Mouse (Mus musculus): ENCODE results near the gene Shkbp1.

Shkbp1 gene

DNA sequence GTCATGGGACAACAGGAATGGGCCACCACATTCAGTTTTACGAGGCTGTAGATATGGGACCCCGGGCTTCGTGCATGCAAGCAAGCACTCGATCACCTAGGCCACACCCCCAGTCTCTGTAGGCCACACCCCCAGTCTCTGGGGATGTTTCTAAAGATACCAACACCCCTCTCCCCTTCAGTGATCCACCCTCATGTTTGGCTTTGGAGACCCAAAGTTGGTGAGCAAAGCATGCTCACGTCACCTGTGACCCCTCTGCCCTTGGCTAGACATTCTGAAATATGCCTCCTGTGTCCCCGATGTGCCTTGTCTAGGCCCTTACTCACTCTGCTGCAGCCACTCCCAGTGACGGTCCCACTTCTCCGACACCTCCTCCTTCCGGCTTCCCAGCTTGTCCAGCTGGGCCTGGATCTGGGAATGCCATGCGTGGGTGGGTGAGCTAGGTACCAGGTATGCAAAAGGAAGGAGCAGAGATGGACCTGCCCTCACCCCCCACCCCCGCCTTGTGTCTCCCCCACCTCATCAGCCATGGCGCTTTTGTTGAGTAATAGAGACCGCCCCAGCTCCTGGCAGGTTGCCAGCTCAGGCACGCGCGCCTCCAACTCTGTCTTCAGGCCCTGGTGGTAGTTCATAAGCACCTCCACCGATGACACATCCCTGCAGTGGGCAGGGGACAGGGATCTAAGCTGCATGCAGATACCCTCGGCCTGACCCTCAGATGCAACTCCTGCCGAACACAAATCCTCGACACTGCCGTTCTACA, 10.4 kb upstream of the Shkbp1 start:
- peak; percentile 90 for DNase-seq (ENCODE audit: low read depth, low spot score)

DNA sequence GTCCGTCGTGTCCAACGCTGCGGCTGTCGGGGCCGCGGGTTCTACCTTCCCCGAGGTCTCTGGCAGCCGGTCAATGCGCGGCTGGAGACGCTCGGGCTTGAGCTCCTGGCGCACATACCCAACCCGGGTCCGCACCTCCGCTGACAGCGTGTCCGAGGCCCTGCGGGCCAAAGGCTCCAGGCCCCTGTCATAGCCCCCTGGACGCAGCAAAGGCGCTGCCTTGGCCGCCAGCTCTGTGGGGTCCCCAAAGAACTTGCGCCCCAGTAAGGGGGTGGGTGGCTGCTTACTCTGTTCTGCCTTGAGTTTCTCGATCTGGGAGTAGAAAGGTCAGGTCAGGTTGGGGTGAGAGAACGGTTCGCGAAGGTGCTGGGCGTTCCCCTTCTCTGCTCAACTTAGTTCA, 8.6 kb upstream of the Shkbp1 start:
- DNase-seq (ENCODE audit: low read depth, low spot score): no peak

DNA sequence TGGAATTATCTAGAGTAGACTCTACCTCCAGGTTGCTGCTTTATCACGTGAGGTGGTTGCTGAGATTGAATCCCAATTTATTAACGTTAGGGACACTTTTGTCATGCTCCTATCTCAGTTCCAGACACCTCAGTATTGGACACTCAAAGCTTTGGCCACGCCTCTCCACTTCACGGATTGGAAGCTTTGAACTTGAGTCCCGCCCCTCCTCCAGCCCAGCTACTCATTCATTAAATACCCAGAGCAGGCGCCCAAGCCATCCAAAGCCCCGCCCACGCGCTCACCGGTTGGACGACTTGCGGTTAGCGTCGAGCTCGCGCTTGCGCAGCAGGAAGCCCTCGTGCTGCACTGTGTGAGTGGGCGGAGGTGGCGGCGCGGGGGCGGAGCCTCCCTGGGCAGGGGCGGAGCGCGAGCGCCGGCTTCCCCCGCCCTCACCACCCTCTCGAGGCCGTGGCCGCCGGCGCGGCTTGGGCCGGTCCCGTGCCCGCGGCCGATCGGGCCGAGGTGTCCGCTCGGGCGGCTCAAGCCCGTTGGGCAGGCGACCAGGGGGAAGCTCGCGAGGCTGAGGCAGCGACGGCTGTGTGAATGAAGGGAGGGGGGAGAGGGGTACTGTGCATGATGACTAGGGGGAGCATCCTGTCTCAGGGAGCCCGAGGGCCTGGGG, 5.6 kb upstream of the Shkbp1 start:
- peak; percentile 100 for DNase-seq (ENCODE audit: low read depth, low spot score)

DNA sequence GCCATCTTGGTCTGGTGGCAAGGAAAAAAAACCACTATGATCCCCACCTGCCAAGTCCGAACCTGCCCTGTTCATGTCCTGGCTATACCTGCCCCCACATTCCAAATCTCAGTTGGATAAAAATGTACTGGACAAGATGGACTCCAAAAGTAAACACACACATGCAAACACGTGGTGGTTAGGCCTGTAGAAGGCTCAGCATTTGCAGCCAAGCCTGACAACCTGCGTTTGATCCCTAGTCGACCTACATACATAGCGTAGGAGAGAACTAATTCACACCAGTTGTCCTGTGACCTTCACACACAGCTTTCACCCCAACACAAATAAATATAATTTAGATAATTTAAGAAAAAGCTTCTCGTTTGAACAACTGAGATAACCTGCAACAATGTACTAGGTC, 4.9 kb upstream of the Shkbp1 start:
- peak; percentile 54 for DNase-seq (ENCODE audit: low read depth, low spot score)

DNA sequence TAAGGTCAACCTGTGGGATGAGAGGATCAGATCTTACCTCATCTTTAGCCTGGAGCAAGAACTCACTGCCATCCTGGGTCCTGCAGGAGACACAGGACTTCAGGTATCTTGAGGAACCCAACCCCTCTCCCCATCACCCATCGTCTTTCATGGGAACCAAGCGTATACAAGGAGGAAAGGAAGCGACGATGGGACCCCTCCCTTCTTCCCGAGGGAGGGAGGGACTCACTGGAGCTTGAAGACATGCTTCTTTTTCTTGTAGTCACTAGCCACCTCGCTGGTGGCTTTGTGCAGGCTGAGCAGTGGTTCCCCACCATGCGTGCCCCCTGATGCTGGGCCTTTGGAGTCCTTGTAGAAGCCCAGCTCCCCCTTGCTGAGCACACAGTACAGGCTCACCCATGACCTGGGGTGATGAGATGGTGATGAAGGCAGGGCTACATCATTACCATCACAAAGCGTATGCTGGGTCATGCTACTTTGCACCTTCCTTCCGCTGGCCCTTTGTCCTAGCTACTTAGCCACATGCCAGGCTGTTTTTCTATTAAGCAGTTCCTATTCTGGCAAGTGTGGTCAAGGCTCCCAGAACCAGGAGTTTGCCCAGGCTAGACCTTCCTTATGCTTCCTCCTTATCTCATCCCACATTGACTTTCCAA, 4.0 kb upstream of the Shkbp1 start:
- DNase-seq (ENCODE audit: low read depth, low spot score): peak; percentile 87

DNA sequence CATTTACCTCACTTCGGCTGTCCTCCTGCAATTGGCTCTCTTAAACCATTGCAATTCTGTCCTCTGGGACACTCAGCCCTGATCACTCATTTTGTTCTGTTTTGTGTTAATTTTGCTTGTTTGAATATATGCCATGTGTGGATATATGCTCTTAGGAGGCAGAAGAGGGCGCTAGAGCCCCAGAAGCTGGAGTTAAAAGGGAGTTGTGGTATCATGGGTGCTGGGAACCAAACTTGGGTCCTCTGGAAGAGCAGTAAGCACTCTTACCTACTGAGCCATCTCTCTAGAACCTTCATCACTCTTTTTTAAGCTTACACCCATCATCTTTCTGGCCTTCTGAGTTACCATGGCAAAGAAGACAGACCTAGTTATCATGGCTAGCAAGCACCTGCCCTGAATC, 3.3 kb upstream of the Shkbp1 start:
- DNase-seq (ENCODE audit: low read depth, low spot score): peak; percentile 66

DNA sequence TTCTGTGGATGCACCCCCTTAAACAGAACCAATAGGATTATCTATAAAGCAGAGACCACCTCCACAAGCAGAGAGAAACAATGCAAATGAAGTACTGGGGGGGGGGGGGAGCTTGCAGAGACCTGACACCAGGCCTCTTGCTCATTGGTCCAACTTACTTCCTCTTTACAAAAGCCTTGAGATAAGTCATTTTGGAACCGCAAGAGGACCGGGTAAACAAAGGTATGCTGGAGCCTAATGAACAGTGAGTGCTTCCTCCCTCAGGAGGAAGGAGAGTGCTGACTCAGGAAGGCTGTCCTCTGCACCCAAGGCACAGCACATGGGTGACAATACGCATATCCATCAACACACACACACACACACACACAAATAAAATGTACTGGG, 1.8 kb upstream of the Shkbp1 start:
- DNase-seq (ENCODE audit: low read depth, low spot score): peak; percentile 71

DNA sequence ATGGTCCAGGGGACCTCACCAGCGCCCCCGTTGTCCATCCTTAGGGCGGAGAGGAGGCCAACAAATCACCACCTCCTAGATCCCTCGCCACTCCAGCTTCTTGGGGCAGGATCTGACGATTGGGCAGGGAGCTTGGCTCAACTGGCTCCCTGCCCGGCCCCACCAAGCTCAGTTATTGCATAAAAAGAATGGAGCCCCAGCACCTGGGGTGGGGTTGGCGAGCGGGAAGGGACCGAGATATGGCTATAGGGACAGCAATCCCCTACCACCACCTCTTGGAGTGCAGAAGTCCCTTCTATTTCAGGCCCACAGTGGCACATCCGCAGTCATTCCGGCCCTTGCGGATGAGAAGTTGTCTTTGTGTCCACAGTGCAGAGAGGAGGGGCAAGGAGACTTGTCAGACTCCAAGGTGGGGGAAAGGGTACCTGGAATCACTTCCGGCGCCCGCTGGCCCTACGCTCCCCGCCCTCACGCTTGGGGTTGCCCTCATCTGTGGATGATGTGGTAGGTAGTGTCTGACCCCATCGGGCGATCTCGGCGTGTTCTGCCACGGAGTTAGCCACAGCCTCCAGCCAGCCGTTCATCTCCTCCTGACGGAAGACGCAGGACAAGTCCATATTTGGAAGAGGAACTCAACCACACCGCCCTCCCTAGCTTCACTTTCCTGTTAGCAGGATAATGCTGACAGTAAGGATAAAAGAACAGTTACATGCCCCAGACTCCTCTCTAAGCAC, 1.2 kb upstream of the Shkbp1 start, which contains the start of gene Gm20479:
Gm20479 (minus strand) TSS at position 559 of the 734 bp plus-strand sequence.
- peak; percentile 70 for DNase-seq (ENCODE audit: low read depth, low spot score)

DNA sequence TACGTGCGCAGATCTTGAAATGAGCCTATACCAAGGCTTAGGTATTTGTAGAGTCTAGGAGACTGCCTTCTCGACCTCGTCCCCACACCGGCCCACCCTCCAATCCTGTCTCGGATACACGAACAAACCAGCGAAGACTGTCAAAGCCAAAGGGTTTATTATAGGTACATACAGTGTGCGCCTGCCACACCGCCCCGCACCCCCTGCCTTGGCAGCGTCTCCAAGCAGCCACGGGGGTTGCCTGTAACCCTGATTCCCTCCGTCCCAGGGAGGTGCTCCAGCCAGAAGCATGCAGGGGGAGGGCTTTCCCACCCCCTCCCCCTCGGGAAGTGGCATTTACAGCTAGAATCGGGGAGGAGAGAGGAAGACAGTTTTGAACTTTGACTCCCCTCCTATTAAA, 429 bp upstream of the Shkbp1 start:
- DNase-seq (ENCODE audit: low read depth, low spot score): no peak

DNA sequence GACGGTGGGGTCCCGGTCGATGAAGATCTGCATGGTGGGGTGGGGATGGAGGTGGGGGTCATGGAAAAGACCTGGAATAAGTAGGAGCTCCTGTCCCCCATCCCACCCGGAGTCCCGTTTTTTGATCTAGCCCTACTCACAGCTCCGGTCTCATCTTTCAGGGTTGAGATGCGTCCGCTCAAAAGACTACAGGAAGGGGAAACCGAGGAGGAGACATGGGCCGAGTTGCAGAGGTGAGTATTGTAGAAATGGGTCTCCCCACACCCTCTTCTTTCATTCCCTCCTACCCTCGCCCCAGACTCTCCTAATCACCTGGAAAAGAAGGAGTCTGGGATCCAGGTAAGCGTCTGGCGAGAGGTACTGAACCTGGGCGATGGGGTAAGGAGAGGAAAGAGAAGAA, 558 bp downstream of the Shkbp1 start:
- no peak for DNase-seq (ENCODE audit: low read depth, low spot score)

DNA sequence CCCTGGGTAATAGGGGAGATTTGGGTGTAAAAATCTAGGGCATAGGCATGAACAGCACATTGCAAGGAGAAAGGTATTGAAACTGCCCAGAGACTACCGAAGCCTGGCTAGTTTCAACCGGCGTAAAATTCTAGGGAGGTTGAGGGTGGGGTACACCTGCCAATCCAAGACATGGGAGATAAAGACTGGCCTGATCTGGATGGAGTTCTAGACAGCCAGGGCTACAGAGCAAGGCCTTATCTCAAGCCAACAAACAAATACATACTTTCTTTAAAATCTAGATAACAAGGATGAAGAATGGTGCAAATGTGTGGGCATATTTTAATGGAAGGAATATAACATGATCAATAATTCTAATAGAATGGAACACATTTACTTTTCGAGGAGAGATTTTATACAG, 1.0 kb downstream of the Shkbp1 start:
- DNase-seq (ENCODE audit: low read depth, low spot score): no peak

DNA sequence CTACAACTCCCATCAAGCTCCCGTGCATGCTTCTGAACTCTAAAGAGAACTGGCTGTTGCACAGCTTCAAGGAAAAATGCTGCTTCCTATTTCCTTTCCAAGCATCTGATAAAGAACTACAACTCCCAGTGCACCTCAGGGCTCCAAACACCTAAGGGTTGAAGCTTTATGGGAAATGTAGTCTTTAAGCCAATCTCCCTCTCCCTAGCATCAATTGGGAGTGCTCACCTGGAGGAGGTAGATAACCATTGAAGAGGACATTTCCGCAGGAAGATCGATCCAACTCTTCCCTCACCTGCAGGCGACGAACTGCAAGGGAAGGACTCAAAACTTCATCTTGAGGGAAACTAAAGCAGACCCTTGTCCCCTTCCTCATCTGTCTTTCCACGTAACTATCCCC, 1.7 kb downstream of the Shkbp1 start:
- DNase-seq (ENCODE audit: low read depth, low spot score): peak; percentile 77

DNA sequence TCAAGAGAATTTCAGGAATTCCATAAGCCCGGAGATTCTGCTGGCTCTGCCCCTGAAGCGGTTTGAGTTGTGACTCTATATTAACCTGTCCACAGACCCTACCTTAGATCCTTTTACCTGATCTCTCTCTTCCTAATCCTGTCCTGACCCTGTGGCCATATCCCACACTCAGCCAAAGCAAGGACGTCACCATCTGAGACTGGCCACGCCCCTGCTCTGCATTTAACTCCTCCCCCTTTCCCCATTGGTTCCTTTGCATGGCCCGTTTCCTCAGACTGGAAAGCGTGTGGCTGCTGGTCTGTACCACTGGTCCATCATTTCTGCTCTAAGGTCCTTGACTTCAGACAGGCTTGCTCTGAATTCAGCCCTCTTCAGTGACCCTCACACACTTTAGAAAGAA, 10.4 kb downstream of the Shkbp1 start:
- peak; percentile 92 for DNase-seq (ENCODE audit: low read depth, low spot score)

DNA sequence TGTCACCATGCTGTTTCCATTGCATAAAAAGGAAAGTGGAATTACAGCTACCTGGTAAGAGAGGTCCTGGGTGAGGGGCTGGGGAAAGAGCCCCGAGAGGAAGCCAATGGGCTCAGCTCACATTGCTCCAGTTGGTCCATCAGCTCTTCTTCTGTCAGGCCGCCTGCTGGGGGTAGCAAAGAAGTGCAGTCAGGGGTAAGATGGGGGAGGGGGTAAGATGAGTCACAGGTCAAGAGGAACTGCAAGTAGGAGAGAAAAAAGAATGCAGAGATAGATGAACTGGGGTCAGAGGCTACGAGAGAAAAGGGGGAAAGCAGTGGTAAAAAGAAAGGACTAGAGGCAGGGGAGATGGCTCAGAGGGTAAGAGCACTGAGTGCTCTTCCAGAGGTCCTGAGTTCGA, 13.2 kb downstream of the Shkbp1 start:
- peak; percentile 91 for DNase-seq (ENCODE audit: low read depth, low spot score)

DNA sequence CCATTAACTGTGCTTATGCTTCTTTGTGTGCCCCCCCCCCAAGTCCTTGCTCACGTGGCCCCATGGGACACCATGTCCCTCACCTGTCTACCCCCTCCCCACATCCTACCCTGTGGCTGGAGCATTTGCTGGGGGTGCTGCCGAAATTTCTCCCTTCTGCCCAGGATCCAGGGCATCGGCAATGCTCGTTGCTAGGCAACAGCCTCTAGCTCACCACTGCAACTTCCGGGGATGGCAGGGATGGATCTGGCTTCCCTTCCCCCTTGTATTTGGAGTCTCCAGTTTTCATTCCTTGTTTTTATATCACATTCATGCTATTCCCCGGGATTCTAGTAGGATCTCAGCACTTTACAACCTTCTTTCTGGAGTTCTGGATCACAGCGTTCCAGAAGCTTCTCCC, 16.3 kb downstream of the Shkbp1 start:
- DNase-seq (ENCODE audit: low read depth, low spot score): peak; percentile 42

DNA sequence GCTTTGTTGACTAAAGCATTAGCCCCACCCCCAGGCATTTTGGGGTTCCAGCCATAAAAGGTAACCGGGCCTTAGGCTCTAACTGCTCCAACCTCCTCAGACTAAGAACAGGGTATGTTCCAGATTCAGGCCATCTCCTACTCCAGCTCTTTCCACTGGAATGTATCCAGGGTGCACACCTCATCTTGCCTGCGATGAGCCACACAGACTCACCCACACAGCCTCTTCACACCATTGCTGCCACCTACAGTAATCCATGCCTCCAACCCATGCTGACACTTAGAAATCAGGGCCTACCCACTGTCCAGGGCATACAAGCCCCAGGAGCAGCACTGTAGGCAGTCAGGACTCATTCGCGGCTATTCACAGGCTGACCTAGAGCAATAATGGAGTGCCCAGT, 16.7 kb downstream of the Shkbp1 start:
- DNase-seq (ENCODE audit: low read depth, low spot score): no peak

DNA sequence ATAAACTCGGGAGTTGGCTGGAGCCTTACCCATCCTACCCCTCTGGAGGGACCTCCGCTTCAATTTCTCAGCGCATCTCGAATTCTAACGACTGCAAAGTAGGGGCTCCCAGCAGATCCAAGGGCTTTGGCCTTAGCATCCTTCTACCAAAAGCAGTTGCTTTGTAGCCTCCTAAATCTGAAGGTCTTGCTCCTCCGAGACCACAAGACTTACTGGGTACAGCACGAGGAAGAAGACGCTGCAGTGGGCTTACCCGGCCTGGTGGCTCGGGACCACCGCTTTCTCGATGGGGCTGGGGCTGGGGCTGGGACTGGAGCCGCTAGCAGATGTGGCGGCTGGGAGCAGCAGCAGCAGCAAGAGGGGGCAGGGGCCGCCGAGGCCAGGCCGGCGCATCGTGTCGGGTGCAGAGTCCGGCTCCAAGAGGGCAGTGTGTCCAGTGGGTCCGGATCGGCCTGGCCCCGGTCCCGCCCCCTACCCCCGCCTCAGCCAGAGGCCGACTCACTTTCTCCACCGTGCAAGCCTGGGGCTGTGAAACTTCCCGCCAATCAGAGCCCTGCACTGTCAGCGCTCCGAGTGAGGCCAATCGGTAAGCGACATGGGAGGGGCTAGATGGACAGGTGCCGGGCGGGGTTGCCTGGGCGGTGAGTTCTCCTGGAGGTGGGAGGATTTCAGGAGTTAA, 18.5 kb downstream of the Shkbp1 start, which contains the start of gene Ltbp4:
Ltbp4 (minus strand) TSS at position 518 of the 679 bp plus-strand sequence.
- DNase-seq (ENCODE audit: low read depth, low spot score): peak; percentile 94

DNA sequence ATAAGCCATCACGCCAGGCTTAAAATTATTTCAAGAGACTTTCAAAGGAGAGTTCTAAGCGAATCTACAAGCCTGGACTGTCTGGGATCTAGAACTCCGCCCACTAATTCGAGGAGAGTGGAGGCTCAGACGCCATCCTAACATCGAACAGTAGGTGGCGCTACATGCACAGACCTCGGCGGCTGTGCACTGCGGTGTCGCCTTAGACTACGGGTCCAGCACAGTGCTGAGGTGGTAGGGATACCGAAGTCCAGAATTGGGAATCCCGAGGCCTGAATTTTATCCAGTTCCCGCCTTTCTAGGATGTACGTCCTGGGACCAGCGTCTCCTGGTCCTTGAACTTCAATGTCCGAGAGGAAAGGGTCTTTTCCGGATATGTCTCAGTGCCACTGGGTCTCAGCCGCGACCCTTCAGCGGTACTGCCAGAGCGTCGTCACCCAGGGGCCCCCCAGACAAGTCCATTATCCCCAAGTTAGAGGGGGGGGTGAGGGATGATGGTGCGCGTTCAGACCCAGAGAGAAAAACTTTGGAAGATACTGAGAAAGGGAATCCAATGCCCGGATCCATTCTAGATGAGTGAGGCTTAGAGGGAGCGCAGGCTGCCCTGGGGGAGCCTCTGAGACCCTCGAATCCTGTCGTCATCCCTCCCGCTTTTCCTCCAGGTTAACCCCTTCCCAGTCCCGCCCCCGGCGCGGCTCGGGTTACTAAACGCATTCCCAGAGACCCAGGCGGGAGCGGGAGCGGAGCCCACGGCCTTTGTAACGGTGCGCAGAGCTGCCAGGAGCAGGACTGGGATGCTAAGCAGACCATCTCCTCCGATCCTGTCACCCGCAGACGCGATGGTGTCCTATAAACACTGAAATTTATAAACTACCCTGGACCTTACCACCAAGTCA, 19.6 kb downstream of the Shkbp1 start:
- peak; percentile 92 for DNase-seq (ENCODE audit: low read depth, low spot score)

DNA sequence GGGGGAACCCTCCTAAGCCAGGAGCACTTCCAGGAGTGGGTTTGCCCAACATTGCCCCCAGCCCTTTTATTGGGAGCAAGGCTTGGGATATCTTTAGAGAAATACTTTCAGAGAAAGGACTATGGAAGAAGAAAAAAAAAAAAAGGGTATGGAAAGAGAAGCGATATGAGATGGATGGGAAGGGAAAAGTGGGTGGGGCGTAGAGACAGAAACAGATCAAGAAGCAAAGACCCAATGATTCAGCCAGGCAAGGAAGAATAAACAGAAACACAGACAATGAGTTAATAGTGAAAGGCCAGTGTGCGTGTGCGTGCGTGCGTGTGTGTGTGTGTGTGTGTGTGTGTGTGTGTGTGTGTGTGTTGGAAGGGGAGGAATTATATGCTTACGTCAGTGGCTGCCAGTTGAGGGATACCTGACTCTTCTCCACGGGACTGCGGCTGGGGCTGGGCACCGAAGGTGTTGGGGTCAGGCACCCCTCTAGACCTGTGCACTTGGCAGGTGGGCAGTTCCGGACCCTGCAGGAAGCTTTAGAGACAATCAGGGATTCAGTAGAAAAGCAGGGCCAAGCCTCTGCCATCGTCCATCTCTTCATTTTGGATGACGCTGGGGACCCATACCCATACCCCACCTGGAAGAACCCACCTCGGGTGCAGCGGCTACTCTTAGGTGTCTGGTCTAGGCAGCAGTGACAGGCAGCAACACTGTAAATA, 20.7 kb downstream of the Shkbp1 start:
- DNase-seq (ENCODE audit: low read depth, low spot score): no peak

DNA sequence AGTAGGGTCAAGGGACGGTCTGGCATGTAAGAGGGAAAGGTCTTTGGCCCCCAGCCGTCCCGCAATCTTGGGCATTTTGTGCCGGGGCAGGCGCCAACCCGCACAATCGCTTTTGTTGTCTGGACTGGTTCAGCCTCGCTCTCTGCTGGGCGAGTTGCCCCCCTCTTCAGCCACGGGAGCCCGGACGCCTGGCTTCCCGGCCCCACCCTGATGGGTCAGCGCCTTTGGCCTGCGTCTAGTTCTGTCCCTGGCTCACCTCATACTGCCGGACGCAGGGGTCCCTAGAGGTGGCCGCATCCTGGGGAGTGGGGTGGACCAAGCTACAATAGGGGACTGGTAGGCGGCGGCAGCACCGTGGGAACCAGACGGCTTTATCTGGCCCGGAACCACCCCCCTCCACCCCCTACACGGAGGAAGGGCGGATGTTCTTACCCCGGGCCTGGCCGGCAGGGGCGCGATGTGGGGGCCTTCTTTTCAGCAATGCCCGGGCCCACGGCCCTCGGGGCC, 21.4 kb downstream of the Shkbp1 start:
- DNase-seq (ENCODE audit: low read depth, low spot score): peak; percentile 45
